In the genomic region with DNA sequence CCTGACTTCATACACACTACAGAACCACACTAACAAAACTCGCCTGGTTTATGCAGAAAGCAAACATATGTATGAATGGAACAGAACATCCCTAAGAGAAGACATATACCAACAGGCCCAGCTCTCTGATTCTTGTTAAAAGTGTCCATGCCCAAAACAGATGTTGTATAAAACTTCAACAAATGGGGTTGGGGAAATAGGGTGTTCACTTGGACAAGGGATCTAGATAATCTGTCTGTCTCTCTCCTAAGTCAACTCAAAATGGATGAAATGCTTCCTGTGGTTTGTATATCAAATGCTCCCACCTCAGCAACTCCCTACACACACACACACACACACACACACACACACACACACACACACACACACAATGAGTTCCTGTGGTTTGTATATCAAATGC, we compare ENCODE assay signal across 10 mouse cellular contexts.
"Had no signal": no experiment of that assay in that cellular context is flagged by ENCODE, and none has a peak within 500 bp of the region (broad histone marks: within the 10 kb centered on the region; RNA-seq: fewer than 3 reads in every experiment).

No protein-coding gene starts in this region.

- H3K4me2 ChIP-seq: lung, embryonic 14.5 days; midbrain, embryonic 13.5 days had no signal

- ATAC-seq: midbrain, embryonic 13.5 days; midbrain, embryonic 16.5 days had no signal

- DNase-seq: kidney, adult 11 months; layer of hippocampus, adult 9-11 months had no signal

- H3K27ac ChIP-seq: layer of hippocampus, adult 2 months; left cerebral cortex, adult 2 months; midbrain, embryonic 10.5 days; midbrain, embryonic 13.5 days had no signal

- H3K9me3 ChIP-seq: liver, embryonic 13.5 days; midbrain, embryonic 10.5 days; midbrain, embryonic 13.5 days had no signal

- H3K27me3 ChIP-seq: liver, embryonic 13.5 days; midbrain, embryonic 13.5 days had no signal

- H3K9ac ChIP-seq: lung, embryonic 14.5 days; midbrain, embryonic 13.5 days had no signal

- H3K4me1 ChIP-seq: midbrain, embryonic 10.5 days; midbrain, embryonic 13.5 days had no signal

- H3K36me3 ChIP-seq: liver, embryonic 13.5 days; midbrain, embryonic 10.5 days; midbrain, embryonic 13.5 days had no signal

- H3K4me3 ChIP-seq: layer of hippocampus, adult 2 months; left cerebral cortex, adult 2 months; midbrain, embryonic 10.5 days; midbrain, embryonic 13.5 days; myocyte had no signal
